Comparison of ENCODE assay signal across 14 mouse cellular contexts in the genomic region with DNA sequence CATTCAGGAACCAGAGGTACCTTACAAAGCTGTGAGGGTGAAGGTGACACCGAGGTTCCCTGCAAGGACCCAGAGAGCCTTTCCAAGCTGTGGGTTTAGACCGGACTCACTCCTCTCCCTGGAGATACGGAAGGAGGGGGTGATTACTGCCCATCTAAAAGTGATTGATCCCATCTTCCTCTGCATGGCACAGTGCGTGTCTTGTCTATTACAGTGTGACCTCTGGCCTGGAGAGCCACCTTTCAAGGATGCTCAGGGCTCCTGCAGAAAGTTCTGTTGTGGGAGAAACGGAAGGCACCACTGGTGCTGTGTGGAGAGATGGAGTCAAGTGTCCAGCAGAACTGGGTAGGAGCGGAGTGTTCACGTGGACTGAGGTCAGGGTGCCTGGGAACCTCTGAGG. TPM values are rescaled to one million over a fixed set of nuclear protein-coding genes. Genes with fewer than 3 reads are reported as not detected.
A peak's percentile ranks its signal among the peaks of the same experiment; 100 is the strongest.
DNase-seq lines count a peak whose midpoint lies in the region; ATAC-seq and TF ChIP-seq lines count a peak whose summit lies in the region.
"Had no signal": no experiment of that assay in that cellular context is flagged by ENCODE, and none has a peak within 500 bp of the region (broad histone marks: within the 10 kb centered on the region; RNA-seq: fewer than 3 reads in every experiment).

No protein-coding gene starts in this region.

- H3K4me2 ChIP-seq in intestine, embryonic 15.5 days (replicated peaks): 0 out of 2 replicates have a peak overlapping the region, but pooled peaks have one; percentile 81
- no peak overlapping the region for H3K4me2 ChIP-seq in intestine, embryonic 16.5 days (ENCODE audit: low read depth, low read length)
- peak overlapping the region; percentile 68 for H3K4me2 ChIP-seq in forebrain, embryonic 16.5 days (ENCODE audit: low read length)
- peak overlapping the region; percentile 56 for H3K4me2 ChIP-seq in hindbrain, postnatal 0 days (ENCODE audit: low read depth, low read length)
- peak overlapping the region; percentile 70 for H3K4me2 ChIP-seq in neural tube, embryonic 14.5 days (ENCODE audit: low read depth, low read length)
- H3K4me2 ChIP-seq: liver, embryonic 12.5 days had no signal

- H3K9me3 ChIP-seq in intestine, embryonic 15.5 days: no peaks in the 10 kb centered on the region
- no peaks in the 10 kb centered on the region for H3K9me3 ChIP-seq in intestine, embryonic 16.5 days (ENCODE audit: control insufficient read depth, low read length)
- H3K9me3 ChIP-seq in forebrain, embryonic 16.5 days (ENCODE audit: control insufficient read depth, low read length): no peaks in the 10 kb centered on the region
- H3K9me3 ChIP-seq in hindbrain, postnatal 0 days (ENCODE audit: low read length): no peaks in the 10 kb centered on the region
- no peaks in the 10 kb centered on the region for H3K9me3 ChIP-seq in neural tube, embryonic 14.5 days (ENCODE audit: control insufficient read depth, low read length)
- H3K9me3 ChIP-seq: heart, embryonic 15.5 days; liver, embryonic 12.5 days; stomach, embryonic 15.5 days had no signal

- H3K36me3 ChIP-seq in intestine, embryonic 15.5 days: no peaks in the 10 kb centered on the region
- H3K36me3 ChIP-seq in intestine, embryonic 16.5 days (ENCODE audit: control insufficient read depth, insufficient read depth, low read length): no peaks in the 10 kb centered on the region
- H3K36me3 ChIP-seq in forebrain, embryonic 16.5 days (ENCODE audit: control insufficient read depth, insufficient read depth): no peaks in the 10 kb centered on the region
- H3K36me3 ChIP-seq in hindbrain, postnatal 0 days (ENCODE audit: insufficient read depth, low read length): no peaks in the 10 kb centered on the region
- H3K36me3 ChIP-seq in neural tube, embryonic 14.5 days (ENCODE audit: control insufficient read depth, insufficient read depth, low read length): no peaks in the 10 kb centered on the region
- H3K36me3 ChIP-seq: heart, embryonic 15.5 days; liver, embryonic 12.5 days; stomach, embryonic 15.5 days had no signal

- peaks cover 5% of the 10 kb centered on the region for H3K4me1 ChIP-seq in intestine, embryonic 15.5 days (replicated peaks)
- H3K4me1 ChIP-seq in intestine, embryonic 16.5 days (ENCODE audit: control insufficient read depth, insufficient read depth, low read length): no peaks in the 10 kb centered on the region
- H3K4me1 ChIP-seq in forebrain, embryonic 16.5 days (replicated peaks; ENCODE audit: control insufficient read depth, insufficient read depth, low read length): peaks cover 12% of the 10 kb centered on the region
- no peaks in the 10 kb centered on the region for H3K4me1 ChIP-seq in hindbrain, postnatal 0 days (ENCODE audit: insufficient read depth, low read length)
- peaks cover 18% of the 10 kb centered on the region for H3K4me1 ChIP-seq in neural tube, embryonic 14.5 days (ENCODE audit: control insufficient read depth, insufficient read depth, low read length)
- H3K4me1 ChIP-seq: liver, embryonic 12.5 days had no signal

- peaks cover 62% of the 10 kb centered on the region for H3K27me3 ChIP-seq in intestine, embryonic 15.5 days (replicated peaks)
- peaks cover 39% of the 10 kb centered on the region for H3K27me3 ChIP-seq in intestine, embryonic 16.5 days (replicated peaks; ENCODE audit: control insufficient read depth, insufficient read depth, low read length)
- peaks cover 34% of the 10 kb centered on the region for H3K27me3 ChIP-seq in forebrain, embryonic 16.5 days (replicated peaks; ENCODE audit: control insufficient read depth, insufficient read depth, low read length)
- H3K27me3 ChIP-seq in hindbrain, postnatal 0 days (ENCODE audit: insufficient read depth, low read length): no peaks in the 10 kb centered on the region; the same call in 1 of the 2 replicates
- H3K27me3 ChIP-seq in neural tube, embryonic 14.5 days (ENCODE audit: control insufficient read depth, insufficient read depth, low read length): peaks cover 17% of the 10 kb centered on the region

- WGBS in intestine, embryonic 15.5 days: 80% methylated on average over 7 of the region's 7 CpGs
- WGBS in intestine, embryonic 16.5 days: 79% methylated on average over 7 of the region's 7 CpGs
- 77% methylated on average over 7 of the region's 7 CpGs for WGBS in forebrain, embryonic 16.5 days
- 70% methylated on average over 7 of the region's 7 CpGs for WGBS in hindbrain, postnatal 0 days
- 69% methylated on average over 7 of the region's 7 CpGs for WGBS in neural tube, embryonic 14.5 days

- H3K9ac ChIP-seq in intestine, embryonic 15.5 days: no peak overlapping the region
- no peak overlapping the region for H3K9ac ChIP-seq in intestine, embryonic 16.5 days (ENCODE audit: low read depth, low read length)
- H3K9ac ChIP-seq in forebrain, embryonic 16.5 days (replicated peaks; ENCODE audit: low read depth, low read length): no peak overlapping the region
- H3K9ac ChIP-seq in hindbrain, postnatal 0 days (replicated peaks; ENCODE audit: low read length): no peak overlapping the region
- H3K9ac ChIP-seq in neural tube, embryonic 14.5 days (replicated peaks; ENCODE audit: low read depth, low read length): 0 out of 2 replicates have a peak overlapping the region, but pooled peaks have one; percentile 11
- H3K9ac ChIP-seq: heart, embryonic 15.5 days; liver, embryonic 12.5 days; stomach, embryonic 15.5 days had no signal

- ATAC-seq in intestine, embryonic 15.5 days: no peak
- no peak for ATAC-seq in intestine, embryonic 16.5 days
- ATAC-seq in forebrain, embryonic 16.5 days: no peak
- ATAC-seq in hindbrain, postnatal 0 days: no peak
- ATAC-seq in neural tube, embryonic 14.5 days (ENCODE audit: low read depth): no peak
- no peak for ATAC-seq in granulocyte monocyte progenitor cell, adult 5-6 weeks (replicated peaks; ENCODE audit: poor library complexity, severe bottlenecking)
- ATAC-seq: liver, embryonic 12.5 days had no signal

- no peak overlapping the region for H3K27ac ChIP-seq in intestine, embryonic 15.5 days
- H3K27ac ChIP-seq in intestine, embryonic 16.5 days (ENCODE audit: low read length): no peak overlapping the region
- H3K27ac ChIP-seq in forebrain, embryonic 16.5 days (ENCODE audit: low read length): no peak overlapping the region
- no peak overlapping the region for H3K27ac ChIP-seq in hindbrain, postnatal 0 days
- no peak overlapping the region for H3K27ac ChIP-seq in neural tube, embryonic 14.5 days (ENCODE audit: low read depth, low read length)
- H3K27ac ChIP-seq: heart, embryonic 15.5 days; liver, embryonic 12.5 days; stomach, embryonic 15.5 days had no signal

- H3K4me3 ChIP-seq in intestine, embryonic 15.5 days (replicated peaks): no peak overlapping the region
- H3K4me3 ChIP-seq in intestine, embryonic 16.5 days (ENCODE audit: low read length): no peak overlapping the region
- peak overlapping the region; percentile 54 for H3K4me3 ChIP-seq in forebrain, embryonic 16.5 days (replicated peaks; ENCODE audit: low read length)
- peak overlapping the region; percentile 57 for H3K4me3 ChIP-seq in hindbrain, postnatal 0 days (ENCODE audit: low read length)
- H3K4me3 ChIP-seq in neural tube, embryonic 14.5 days (ENCODE audit: low read depth, low read length): peak overlapping the region; percentile 52
- H3K4me3 ChIP-seq: liver, embryonic 12.5 days had no signal

- DNase-seq in hindbrain, postnatal 0 days (ENCODE audit: low spot score): no peak
- no peak for DNase-seq in spleen, adult 18-20 months
- DNase-seq: adrenal gland, adult 8-10 months; kidney, postnatal 14 days; right cerebral cortex, postnatal 4 days; thymus, postnatal 36 days had no signal

- TF ChIP-seq CTCF in hindbrain, postnatal 0 days (IDR thresholded peaks at IDR 0.05; ENCODE audit: low read depth): no peak

RNA-seq across cellular contexts. Expression of a gene that starts 1.2 kb away (rescaled TPM):
- 0.36 and 0.53 TPM in 2 replicates for polyA plus RNA-seq in intestine, embryonic 15.5 days (2015; fragmentation: Nextera tagmentation; extraction: Ambion mirVana)
- polyA plus RNA-seq in intestine, embryonic 16.5 days (2015; fragmentation: Nextera tagmentation; extraction: Ambion mirVana): 0.27 and 0.39 TPM in 2 replicates
- 13.9 and 15.5 TPM in 2 replicates for polyA plus RNA-seq in forebrain, embryonic 16.5 days (2015; fragmentation: Nextera tagmentation; extraction: Ambion mirVana)
- total RNA-seq in hindbrain, postnatal 0 days (2014; rRNA removed): 26.7 and 27.8 TPM in 2 replicates
- polyA plus RNA-seq in hindbrain, postnatal 0 days (2015; fragmentation: Nextera tagmentation; extraction: Ambion mirVana): 16.4 and 19.8 TPM in 2 replicates
- polyA plus RNA-seq in neural tube, embryonic 14.5 days (2014; fragmentation: Nextera tagmentation; extraction: Ambion mirVana): 25.1 and 26.0 TPM in 2 replicates
- not detected in 2 replicates for total RNA-seq in granulocyte monocyte progenitor cell, adult 5-6 weeks (2014; fragmentation: Nextera tagmentation)
- total RNA-seq in granulocyte monocyte progenitor cell, adult 5-6 weeks (2017): 0.43 TPM in 1 of 2 replicates, not detected in the other
- polyA plus RNA-seq: liver, embryonic 12.5 days had no signal

Comparison
In these comparisons a context has a peak if more than half of its experiments do, and no peak if none do; other contexts are left out.
1. H3K4me3 ChIP-seq: peak in forebrain, embryonic 16.5 days (single experiment), hindbrain, postnatal 0 days (single experiment) and neural tube, embryonic 14.5 days (single experiment); none in intestine, embryonic 15.5 days (single experiment) and intestine, embryonic 16.5 days (single experiment).